ENCODE assay signal across 16 mouse cellular contexts in the genomic region with DNA sequence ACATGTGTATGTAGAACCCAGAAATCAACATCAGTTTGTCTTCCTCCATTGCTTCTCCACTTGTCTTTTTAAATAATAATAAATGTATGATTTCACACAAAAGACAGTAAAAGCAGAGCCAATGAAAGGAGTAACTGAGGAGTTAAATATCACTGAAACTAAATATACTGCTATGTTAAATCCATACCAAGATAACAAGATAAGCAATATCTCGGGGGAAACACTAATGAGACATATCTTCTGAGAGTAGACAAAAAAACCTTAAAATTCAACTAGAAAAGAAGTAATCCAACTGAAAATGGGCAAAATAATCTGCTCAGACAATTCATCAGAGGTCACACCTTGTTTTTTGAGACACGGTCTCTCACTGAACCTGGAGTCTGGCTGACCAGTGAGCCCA.
"Had no signal": no experiment of that assay in that cellular context is flagged by ENCODE, and none has a peak within 500 bp of the region (broad histone marks: within the 10 kb centered on the region; RNA-seq: fewer than 3 reads in every experiment).

No protein-coding gene starts in this region.

- H3K27ac ChIP-seq: neural tube, embryonic 12.5 days; neural tube, embryonic 13.5 days; neural tube, embryonic 15.5 days; stomach, embryonic 15.5 days; stomach, postnatal 0 days had no signal

- DNase-seq: retina, postnatal 1 day; right cerebral cortex, postnatal 14 days; right cerebral cortex, postnatal 25 days; right cerebral cortex, postnatal 4 days; spleen, adult 18-20 months; thymus, adult 18-20 months; thymus, adult 2 months; thymus, postnatal 14 days; thymus, postnatal 25 days; thymus, postnatal 36 days; thymus, postnatal 4 days had no signal

- H3K9ac ChIP-seq: neural tube, embryonic 12.5 days; neural tube, embryonic 13.5 days; neural tube, embryonic 15.5 days; stomach, embryonic 15.5 days had no signal

- H3K27me3 ChIP-seq: neural tube, embryonic 12.5 days; neural tube, embryonic 13.5 days; neural tube, embryonic 15.5 days; stomach, embryonic 15.5 days had no signal

- H3K4me1 ChIP-seq: neural tube, embryonic 12.5 days; neural tube, embryonic 15.5 days had no signal

- H3K4me3 ChIP-seq: neural tube, embryonic 12.5 days; neural tube, embryonic 13.5 days; neural tube, embryonic 15.5 days; stomach, embryonic 15.5 days had no signal

- H3K36me3 ChIP-seq: neural tube, embryonic 12.5 days; neural tube, embryonic 13.5 days; neural tube, embryonic 15.5 days; stomach, embryonic 15.5 days had no signal

- H3K9me3 ChIP-seq: neural tube, embryonic 12.5 days; neural tube, embryonic 13.5 days; neural tube, embryonic 15.5 days; stomach, embryonic 15.5 days had no signal
